Mouse (Mus musculus) midbrain, embryonic 16.5 days (tissue): Measurements from ENCODE around the gene Gltp. TPM values are rescaled to one million over a fixed set of nuclear protein-coding genes. Genes with fewer than 3 reads are reported as not detected.

ENCODE experiments used
- ATAC-seq: fragments of 200-750 bp; cut with Nextera tagmentation; 2 replicates; pipeline ENCODE4 v1.8.0; 2017; ENCODE audit warnings: moderate TSS enrichment
- H3K27ac ChIP-seq: fragments of 300-500 bp; sonication (generic); 2 replicates; pipeline ENCODE4 v1.5.1; 2014; ENCODE audit warnings: mild to moderate bottlenecking, low read length, mixed read lengths
- H3K27me3 ChIP-seq: fragments of 300-500 bp; sonication (generic); 2 replicates; pipeline ENCODE4 v1.6.1; 2014; ENCODE audit warnings: low read depth, low read length, mixed read lengths; ENCODE audit not compliant: control insufficient read depth, insufficient read depth
- H3K36me3 ChIP-seq: fragments of 300-500 bp; sonication (generic); 2 replicates; pipeline ENCODE4 v1.6.1; 2014; ENCODE audit warnings: mild to moderate bottlenecking, low read length, moderate library complexity, mixed read lengths; ENCODE audit not compliant: control insufficient read depth, insufficient read depth
- H3K4me1 ChIP-seq: fragments of 300-500 bp; sonication (generic); 2 replicates; pipeline ENCODE4 v1.6.1; 2014; ENCODE audit warnings: mild to moderate bottlenecking, low read length, mixed read lengths; ENCODE audit not compliant: control insufficient read depth, insufficient read depth
- H3K4me2 ChIP-seq: fragments of 300-500 bp; sonication (generic); 2 replicates; pipeline ENCODE4 v1.6.1; 2014; ENCODE audit warnings: mild to moderate bottlenecking, low read length, mixed read lengths
- H3K4me3 ChIP-seq: fragments of 300-500 bp; sonication (generic); 2 replicates; pipeline ENCODE4 v1.5.1; 2014; ENCODE audit warnings: low read depth, mild to moderate bottlenecking, low read length, moderate library complexity, mixed read lengths
- H3K9ac ChIP-seq: fragments of 300-500 bp; sonication (generic); 2 replicates; pipeline ENCODE4 v1.6.1; 2014; ENCODE audit warnings: low read depth, low read length, mixed read lengths
- H3K9me3 ChIP-seq: fragments of 300-500 bp; sonication (generic); replicated peaks from 2 replicates; pipeline ENCODE4 v1.6.1; 2014; ENCODE audit warnings: mild to moderate bottlenecking, low read length, mixed read lengths; ENCODE audit not compliant: control insufficient read depth, poor library complexity, severe bottlenecking
- WGBS: fragments of 180-500 bp; shearing (Covaris S2); extraction: QIAGEN DNeasy Blood & Tissue Kit; methylation state at CpG from one replicate; pipeline ENCODE4 v1.1.7; 2014; 5-methylcytosine and 5-hydroxymethylcytosine counted together
- polyA plus RNA-seq: library from polyadenylated mRNA; unstranded; fragments of >200 nt; fragmentation: Nextera tagmentation; extraction: Ambion mirVana; gene quantifications from 2 replicates; pipeline ENCODE4 v1.2.1, GENCODE M21; 2015

Gene Gltp
- polyA plus RNA-seq, 1 experiment from 2014 or later = 39.4 TPM

- Histone ChIP-seq H3K4me3 (peak overlapping the region; percentile 88), H3K4me1 (peaks cover 12% of the 10 kb centered on the region), H3K27ac (no peak overlapping the region), H3K9ac (peak overlapping the region; percentile 93), H3K4me2 (peak overlapping the region; percentile 90), H3K9me3 (no peaks in the 10 kb centered on the region), H3K27me3 (no peaks in the 10 kb centered on the region), H3K36me3 (no peaks in the 10 kb centered on the region)
- ATAC-seq = no peak
- WGBS = 21% methylated on average over 16 of the region's 16 CpGs
Observed at GRCm38 (mm10) chr5:114689700-114690366, 951 bp downstream of the Gltp start.

GRCm38 (mm10) chr5:114688703-114689102, 2.1 kb downstream of the Gltp start:
- no peak for ATAC-seq
- no peak overlapping the region for H3K27ac ChIP-seq
- no peak overlapping the region for H3K4me3 ChIP-seq
- H3K4me1 ChIP-seq = peaks cover 12% of the 10 kb centered on the region
- no peak overlapping the region for H3K4me2 ChIP-seq
- no peaks in the 10 kb centered on the region for H3K9me3 ChIP-seq
- 83% methylated on average over 13 of the region's 13 CpGs for WGBS
- no peaks in the 10 kb centered on the region for H3K36me3 ChIP-seq
- H3K9ac ChIP-seq = no peak overlapping the region
- no peaks in the 10 kb centered on the region for H3K27me3 ChIP-seq

- no peaks in the 10 kb centered on the region for H3K9me3 ChIP-seq
- no peak overlapping the region for H3K4me2 ChIP-seq
- no peak overlapping the region for H3K4me3 ChIP-seq
- no peak for ATAC-seq
- peaks cover 12% of the 10 kb centered on the region for H3K4me1 ChIP-seq
- H3K27me3 ChIP-seq = no peaks in the 10 kb centered on the region
- no peaks in the 10 kb centered on the region for H3K36me3 ChIP-seq
- no peak overlapping the region for H3K27ac ChIP-seq
- H3K9ac ChIP-seq = no peak overlapping the region
Observed at GRCm38 (mm10) chr5:114687901-114688300, 2.9 kb downstream of the Gltp start.

GRCm38 (mm10) chr5:114686726-114687210, 4.0 kb downstream of the Gltp start:
- no peaks in the 10 kb centered on the region for H3K36me3 ChIP-seq
- H3K27me3 ChIP-seq = no peaks in the 10 kb centered on the region
- H3K4me2 ChIP-seq = no peak overlapping the region
- ATAC-seq = no peak
- H3K4me3 ChIP-seq = no peak overlapping the region
- no peaks in the 10 kb centered on the region for H3K9me3 ChIP-seq
- H3K4me1 ChIP-seq = peaks cover 12% of the 10 kb centered on the region
- 78% methylated on average over 7 of the region's 7 CpGs for WGBS
- no peak overlapping the region for H3K27ac ChIP-seq
- H3K9ac ChIP-seq = no peak overlapping the region

GRCm38 (mm10) chr5:114685986-114686385, 4.8 kb downstream of the Gltp start:
- no peaks in the 10 kb centered on the region for H3K9me3 ChIP-seq
- no peak overlapping the region for H3K27ac ChIP-seq
- H3K36me3 ChIP-seq = no peaks in the 10 kb centered on the region
- 94% methylated on average over 5 of the region's 5 CpGs for WGBS
- no peak overlapping the region for H3K9ac ChIP-seq
- ATAC-seq = no peak
- no peaks in the 10 kb centered on the region for H3K27me3 ChIP-seq
- H3K4me2 ChIP-seq = no peak overlapping the region
- H3K4me1 ChIP-seq = peaks cover 8% of the 10 kb centered on the region
- H3K4me3 ChIP-seq = no peak overlapping the region

GRCm38 (mm10) chr5:114681717-114682116, 9.1 kb downstream of the Gltp start:
- Histone ChIP-seq H3K36me3 (0 out of 2 replicates have a peak, but pooled peaks cover 2% of the 10 kb centered on the region), H3K9ac (no peak overlapping the region), H3K4me1 (peaks cover 3% of the 10 kb centered on the region), H3K27me3 (no peaks in the 10 kb centered on the region), H3K9me3 (no peaks in the 10 kb centered on the region), H3K4me2 (no peak overlapping the region), H3K4me3 (no peak overlapping the region), H3K27ac (no peak overlapping the region)
- 82% methylated on average over 8 of the region's 8 CpGs for WGBS
- ATAC-seq = no peak

GRCm38 (mm10) chr5:114680676-114681285, 10.0 kb downstream of the Gltp start:
- Histone ChIP-seq H3K27me3 (no peaks in the 10 kb centered on the region), H3K36me3 (peaks cover 4% of the 10 kb centered on the region; the same call in 1 of the 2 replicates), H3K27ac (no peak overlapping the region), H3K4me2 (no peak overlapping the region), H3K9ac (no peak overlapping the region), H3K9me3 (no peaks in the 10 kb centered on the region), H3K4me3 (no peak overlapping the region), H3K4me1 (peaks cover 3% of the 10 kb centered on the region)
- WGBS = 85% methylated on average over 19 of the region's 19 CpGs
- ATAC-seq = no peak

GRCm38 (mm10) chr5:114679841-114680591, 10.8 kb downstream of the Gltp start:
- H3K36me3 ChIP-seq = peaks cover 7% of the 10 kb centered on the region
- peaks cover 3% of the 10 kb centered on the region for H3K4me1 ChIP-seq
- H3K4me2 ChIP-seq = no peak overlapping the region
- 61% methylated on average over 17 of the region's 17 CpGs for WGBS
- no peak overlapping the region for H3K4me3 ChIP-seq
- H3K9me3 ChIP-seq = no peaks in the 10 kb centered on the region
- H3K9ac ChIP-seq = no peak overlapping the region
- 0 out of 2 replicates have a peak overlapping the region, but pooled peaks have one; percentile 17 for H3K27ac ChIP-seq
- no peak for ATAC-seq
- H3K27me3 ChIP-seq = no peaks in the 10 kb centered on the region

- peaks cover 13% of the 10 kb centered on the region for H3K36me3 ChIP-seq
- no peak overlapping the region for H3K27ac ChIP-seq
- no peak for ATAC-seq
- H3K4me1 ChIP-seq = no peaks in the 10 kb centered on the region; the same call in 1 of the 2 replicates
- no peaks in the 10 kb centered on the region for H3K9me3 ChIP-seq
- no peak overlapping the region for H3K9ac ChIP-seq
- no peak overlapping the region for H3K4me2 ChIP-seq
- H3K4me3 ChIP-seq = no peak overlapping the region
- 85% methylated on average over 8 of the region's 8 CpGs for WGBS
- H3K27me3 ChIP-seq = no peaks in the 10 kb centered on the region
Observed at GRCm38 (mm10) chr5:114674594-114674993, 16.2 kb downstream of the Gltp start.
